Mouse (Mus musculus): Measurements from ENCODE around the gene Cenpt. TPM values are rescaled to one million over a fixed set of nuclear protein-coding genes. Genes with fewer than 3 reads are reported as not detected.

The Cenpt gene
- 3.3 TPM for polyA plus RNA-seq (2014; fragmentation: Illumina TruSeq; extraction: RNeasy Lipid Tissue Mini Kit (QIAGEN cat#74804); ENCODE audit: low read depth, low replicate concordance)

GRCm38 (mm10) chr8:105853178-105853577 lies at the start of gene Cenpt:
Gene Cenpt, minus strand, starts transcription at chr8:105853278.

DNA sequence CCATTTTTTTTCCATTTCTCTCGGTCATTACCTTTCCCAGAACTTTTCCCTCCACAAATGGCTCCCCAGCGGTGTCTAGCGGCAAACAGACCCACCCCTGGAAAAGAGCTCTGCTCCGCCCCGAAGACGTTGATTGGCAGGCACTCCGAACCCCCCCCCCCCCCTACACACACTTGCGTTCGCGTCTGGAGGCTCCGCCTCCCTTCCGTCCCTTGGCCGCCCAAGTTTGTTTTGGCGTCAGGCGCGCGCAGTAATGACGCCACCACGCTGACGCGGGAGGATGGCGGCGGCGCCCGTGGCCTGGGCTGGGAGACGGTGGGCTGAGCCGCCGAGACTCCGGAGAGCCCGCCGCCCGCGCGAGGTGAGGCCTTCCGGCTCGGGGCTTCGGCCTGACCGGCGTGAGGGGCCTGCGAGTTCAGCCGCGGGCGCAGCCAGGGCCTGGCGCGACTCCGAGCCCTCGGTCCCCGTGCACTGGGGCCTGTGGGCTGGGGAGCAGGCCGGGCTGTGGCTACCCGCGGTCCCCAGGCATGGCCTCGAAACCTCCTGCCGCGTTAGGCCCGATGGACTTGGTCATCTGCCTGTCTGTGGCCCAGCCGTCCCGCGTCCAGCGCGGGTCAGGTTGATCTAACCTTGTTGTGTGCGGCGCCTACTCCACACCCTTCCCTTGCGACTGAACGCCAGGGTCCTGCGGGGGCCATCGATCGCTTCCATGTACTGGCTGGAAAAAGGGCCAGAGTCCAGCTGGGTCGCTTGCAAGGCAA lies 47.3 kb upstream of the Cenpt start, which contains the start of gene Pskh1:
Gene Pskh1 (plus strand): TSS at position 262 of the 761 bp plus-strand sequence.

DNA sequence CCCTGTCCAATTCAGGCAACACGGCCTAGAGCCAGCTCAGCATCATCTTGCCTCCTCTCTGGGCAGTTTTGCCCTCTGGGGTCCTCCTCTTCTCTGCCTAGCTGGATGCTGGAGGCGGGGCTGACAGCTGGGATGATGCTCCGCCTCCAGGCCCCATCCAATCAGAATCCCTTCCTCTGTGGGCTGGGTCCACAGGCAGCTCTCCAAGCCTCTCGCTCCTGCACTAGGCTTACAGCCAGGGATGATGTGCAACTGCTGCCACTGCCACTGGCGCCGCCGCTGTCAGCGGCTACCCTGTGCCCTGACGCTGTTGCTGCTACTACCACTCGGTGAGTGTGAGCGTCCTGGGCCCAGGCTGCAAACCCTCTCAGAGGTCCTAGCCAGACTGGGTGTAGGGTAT lies 40.3 kb upstream of the Cenpt start, which contains the start of gene Nrn1l:
Gene Nrn1l (plus strand): TSS at position 229 of the 400 bp plus-strand sequence.

GRCm38 (mm10) chr8:105880754-105881520 lies 27.9 kb upstream of the Cenpt start, which contains the start of gene Edc4:
Gene Edc4, plus strand, starts transcription at chr8:105880881.

DNA sequence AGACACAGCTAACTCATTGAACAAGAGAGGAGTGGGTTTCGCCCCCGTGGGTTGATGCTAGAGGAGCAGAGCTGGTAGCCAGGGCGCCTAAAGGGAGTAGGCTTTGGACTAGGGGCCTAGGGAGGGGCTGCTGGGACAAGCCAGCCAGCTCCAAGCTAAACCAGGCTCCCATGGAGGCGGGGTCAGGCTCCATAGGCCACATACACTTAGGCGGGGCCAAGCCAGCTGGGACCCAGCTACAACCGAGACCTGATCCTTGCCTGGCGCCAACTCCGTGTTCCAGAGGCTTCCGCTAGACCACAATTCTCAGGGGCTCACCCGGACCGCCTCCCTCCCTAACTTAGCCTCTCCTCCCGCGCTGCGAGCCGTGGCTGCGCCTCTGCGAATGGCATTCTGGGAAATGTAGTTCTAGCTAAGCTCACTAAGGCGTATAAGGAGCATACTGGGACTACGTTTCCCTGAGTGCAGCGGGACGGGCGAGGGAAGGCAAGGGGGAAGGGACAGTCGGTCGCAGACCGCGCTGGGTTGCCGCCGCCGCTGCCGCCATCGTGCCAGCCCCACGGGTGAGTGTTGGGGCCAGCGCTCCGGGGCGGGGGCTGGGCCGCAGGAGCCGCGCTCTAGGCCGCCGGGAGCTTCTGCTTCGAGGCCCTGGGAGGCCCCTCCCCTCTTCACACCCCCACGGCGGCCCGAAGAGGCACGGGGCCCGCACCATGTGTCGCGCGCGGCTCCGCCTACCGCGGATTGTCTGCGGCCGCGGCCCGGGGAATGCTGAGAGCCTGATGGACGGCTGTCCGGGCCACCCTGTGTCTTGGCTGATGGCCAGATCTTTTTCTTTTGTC lies 7.3 kb upstream of the Cenpt start, which contains the start of gene Nutf2:
Gene Nutf2 (plus strand): TSS at position 438 of the 839 bp plus-strand sequence.

GRCm38 (mm10) chr8:105854715-105855216 lies 1.7 kb upstream of the Cenpt start, which contains the start of gene Thap11:
Gene Thap11, plus strand, starts transcription at chr8:105855132.

GRCm38 (mm10) chr8:105826861-105827848 lies 25.9 kb downstream of the Cenpt start, which contains the start of the genes Ranbp10 and Tsnaxip1:
Gene Ranbp10, minus strand, starts transcription at chr8:105827350.
Gene Tsnaxip1, plus strand, starts transcription at chr8:105827731.

Other genes with a start within 250 kb of the Cenpt start
- gene Ripor1, start 248.0 kb downstream of the Cenpt start, polyA plus RNA-seq (2014; fragmentation: Illumina TruSeq; extraction: RNeasy Lipid Tissue Mini Kit (QIAGEN cat#74804); ENCODE audit: low read depth, low replicate concordance), result 39.6 TPM
- gene Ctcf, start 216.7 kb downstream of the Cenpt start, polyA plus RNA-seq (2014; fragmentation: Illumina TruSeq; extraction: RNeasy Lipid Tissue Mini Kit (QIAGEN cat#74804); ENCODE audit: low read depth, low replicate concordance), result 38.0 TPM
- not detected for gene Agrp, start 215.9 kb downstream of the Cenpt start, polyA plus RNA-seq (2014; fragmentation: Illumina TruSeq; extraction: RNeasy Lipid Tissue Mini Kit (QIAGEN cat#74804); ENCODE audit: low read depth, low replicate concordance)
- 0.29 TPM for gene Carmil2, start 167.0 kb downstream of the Cenpt start, polyA plus RNA-seq (2014; fragmentation: Illumina TruSeq; extraction: RNeasy Lipid Tissue Mini Kit (QIAGEN cat#74804); ENCODE audit: low read depth, low replicate concordance)
- gene Acd, start 152.2 kb downstream of the Cenpt start, polyA plus RNA-seq (2014; fragmentation: Illumina TruSeq; extraction: RNeasy Lipid Tissue Mini Kit (QIAGEN cat#74804); ENCODE audit: low read depth, low replicate concordance), result 14.5 TPM
- gene Pard6a, start 152.1 kb downstream of the Cenpt start, polyA plus RNA-seq (2014; fragmentation: Illumina TruSeq; extraction: RNeasy Lipid Tissue Mini Kit (QIAGEN cat#74804); ENCODE audit: low read depth, low replicate concordance), result 13.2 TPM
- not detected for gene 4933405L10Rik, start 145.6 kb downstream of the Cenpt start, polyA plus RNA-seq (2014; fragmentation: Illumina TruSeq; extraction: RNeasy Lipid Tissue Mini Kit (QIAGEN cat#74804); ENCODE audit: low read depth, low replicate concordance)
- gene Enkd1, start 145.1 kb downstream of the Cenpt start, polyA plus RNA-seq (2014; fragmentation: Illumina TruSeq; extraction: RNeasy Lipid Tissue Mini Kit (QIAGEN cat#74804); ENCODE audit: low read depth, low replicate concordance), result 1.3 TPM
- 3.5 TPM for gene Gfod2, start 94.6 kb downstream of the Cenpt start, polyA plus RNA-seq (2014; fragmentation: Illumina TruSeq; extraction: RNeasy Lipid Tissue Mini Kit (QIAGEN cat#74804); ENCODE audit: low read depth, low replicate concordance)
- 17.0 TPM for gene Ranbp10, start 25.9 kb downstream of the Cenpt start, polyA plus RNA-seq (2014; fragmentation: Illumina TruSeq; extraction: RNeasy Lipid Tissue Mini Kit (QIAGEN cat#74804); ENCODE audit: low read depth, low replicate concordance)
- not detected for gene Tsnaxip1, start 25.5 kb downstream of the Cenpt start, polyA plus RNA-seq (2014; fragmentation: Illumina TruSeq; extraction: RNeasy Lipid Tissue Mini Kit (QIAGEN cat#74804); ENCODE audit: low read depth, low replicate concordance)
- gene Thap11, start 1.9 kb upstream of the Cenpt start, polyA plus RNA-seq (2014; fragmentation: Illumina TruSeq; extraction: RNeasy Lipid Tissue Mini Kit (QIAGEN cat#74804); ENCODE audit: low read depth, low replicate concordance), result 30.4 TPM
- 108 TPM for gene Nutf2, start 7.3 kb upstream of the Cenpt start, polyA plus RNA-seq (2014; fragmentation: Illumina TruSeq; extraction: RNeasy Lipid Tissue Mini Kit (QIAGEN cat#74804); ENCODE audit: low read depth, low replicate concordance)
- 29.2 TPM for gene Edc4, start 27.6 kb upstream of the Cenpt start, polyA plus RNA-seq (2014; fragmentation: Illumina TruSeq; extraction: RNeasy Lipid Tissue Mini Kit (QIAGEN cat#74804); ENCODE audit: low read depth, low replicate concordance)
- gene Nrn1l, start 40.3 kb upstream of the Cenpt start, polyA plus RNA-seq (2014; fragmentation: Illumina TruSeq; extraction: RNeasy Lipid Tissue Mini Kit (QIAGEN cat#74804); ENCODE audit: low read depth, low replicate concordance), result not detected
- 18.1 TPM for gene Pskh1, start 47.2 kb upstream of the Cenpt start, polyA plus RNA-seq (2014; fragmentation: Illumina TruSeq; extraction: RNeasy Lipid Tissue Mini Kit (QIAGEN cat#74804); ENCODE audit: low read depth, low replicate concordance)
- not detected for gene Ctrl, start 80.6 kb upstream of the Cenpt start, polyA plus RNA-seq (2014; fragmentation: Illumina TruSeq; extraction: RNeasy Lipid Tissue Mini Kit (QIAGEN cat#74804); ENCODE audit: low read depth, low replicate concordance)
- gene Psmb10, start 85.2 kb upstream of the Cenpt start, polyA plus RNA-seq (2014; fragmentation: Illumina TruSeq; extraction: RNeasy Lipid Tissue Mini Kit (QIAGEN cat#74804); ENCODE audit: low read depth, low replicate concordance), result 68.7 TPM
- gene Lcat, start 90.1 kb upstream of the Cenpt start, polyA plus RNA-seq (2014; fragmentation: Illumina TruSeq; extraction: RNeasy Lipid Tissue Mini Kit (QIAGEN cat#74804); ENCODE audit: low read depth, low replicate concordance), result 2.0 TPM
- gene Slc12a4, start 112.8 kb upstream of the Cenpt start, polyA plus RNA-seq (2014; fragmentation: Illumina TruSeq; extraction: RNeasy Lipid Tissue Mini Kit (QIAGEN cat#74804); ENCODE audit: low read depth, low replicate concordance), result 42.3 TPM
- gene Dpep3, start 126.2 kb upstream of the Cenpt start, polyA plus RNA-seq (2014; fragmentation: Illumina TruSeq; extraction: RNeasy Lipid Tissue Mini Kit (QIAGEN cat#74804); ENCODE audit: low read depth, low replicate concordance), result not detected
- 13.7 TPM for gene Dus2, start 138.1 kb upstream of the Cenpt start, polyA plus RNA-seq (2014; fragmentation: Illumina TruSeq; extraction: RNeasy Lipid Tissue Mini Kit (QIAGEN cat#74804); ENCODE audit: low read depth, low replicate concordance)
- not detected for gene Dpep2nb, start 152.7 kb upstream of the Cenpt start, polyA plus RNA-seq (2014; fragmentation: Illumina TruSeq; extraction: RNeasy Lipid Tissue Mini Kit (QIAGEN cat#74804); ENCODE audit: low read depth, low replicate concordance)
- 9.2 TPM for gene Ddx28, start 158.6 kb upstream of the Cenpt start, polyA plus RNA-seq (2014; fragmentation: Illumina TruSeq; extraction: RNeasy Lipid Tissue Mini Kit (QIAGEN cat#74804); ENCODE audit: low read depth, low replicate concordance)
- 13.4 TPM for gene Nfatc3, start 205.6 kb upstream of the Cenpt start, polyA plus RNA-seq (2014; fragmentation: Illumina TruSeq; extraction: RNeasy Lipid Tissue Mini Kit (QIAGEN cat#74804); ENCODE audit: low read depth, low replicate concordance)

Measured in heart, adult 10 weeks (tissue).